Mouse (Mus musculus) midbrain, embryonic 12.5 days (tissue): ENCODE results near the gene Psmg3. TPM values are rescaled to one million over a fixed set of nuclear protein-coding genes. Genes with fewer than 3 reads are reported as not detected.
A peak's percentile ranks its signal among the peaks of the same experiment; 100 is the strongest.

Source experiments
- ATAC-seq: fragments of 200-750 bp; cut with Nextera tagmentation; 2 replicates; pipeline ENCODE4 v1.8.0; 2017; ENCODE audit warnings: low read depth, moderate TSS enrichment, moderate library complexity; ENCODE audit not compliant: low FRiP score
- H3K27ac ChIP-seq: fragments of 300-500 bp; sonication (generic); replicated peaks from 2 replicates; pipeline ENCODE4 v1.5.1; 2016; ENCODE audit warnings: mild to moderate bottlenecking
- H3K27me3 ChIP-seq: fragments of 300-500 bp; sonication (generic); 2 replicates; pipeline ENCODE4 v1.6.1; 2016; ENCODE audit warnings: mild to moderate bottlenecking
- H3K36me3 ChIP-seq: fragments of 300-500 bp; sonication (generic); 2 replicates; pipeline ENCODE4 v1.6.1; 2016
- H3K4me1 ChIP-seq: fragments of 300-500 bp; sonication (generic); 2 replicates; pipeline ENCODE4 v1.6.1; 2016
- H3K4me2 ChIP-seq: fragments of 300-500 bp; sonication (generic); replicated peaks from 2 replicates; pipeline ENCODE4 v1.6.1; 2016; ENCODE audit warnings: mild to moderate bottlenecking, moderate library complexity
- H3K4me3 ChIP-seq: fragments of 300-500 bp; sonication (generic); 2 replicates; pipeline ENCODE4 v1.5.1; 2016; ENCODE audit warnings: mild to moderate bottlenecking
- H3K9ac ChIP-seq: fragments of 300-500 bp; sonication (generic); replicated peaks from 2 replicates; pipeline ENCODE4 v1.6.1; 2016; ENCODE audit warnings: mild to moderate bottlenecking, moderate library complexity
- H3K9me3 ChIP-seq: fragments of 300-500 bp; sonication (generic); 2 replicates; pipeline ENCODE4 v1.6.1; 2016; ENCODE audit warnings: mild to moderate bottlenecking
- WGBS: fragments of 180-500 bp; shearing (Covaris S2); methylation state at CpG from one replicate; pipeline ENCODE4 v1.1.7; 2016; 5-methylcytosine and 5-hydroxymethylcytosine counted together
- polyA plus RNA-seq: library from polyadenylated mRNA; unstranded; fragments of >200 nt; fragmentation: Nextera tagmentation; extraction: Ambion mirVana; gene quantifications from 2 replicates; pipeline ENCODE4 v1.2.1, GENCODE M21; 2016

Psmg3 gene
- polyA plus RNA-seq, 1 experiment from 2014 or later = 70.5 TPM

DNA sequence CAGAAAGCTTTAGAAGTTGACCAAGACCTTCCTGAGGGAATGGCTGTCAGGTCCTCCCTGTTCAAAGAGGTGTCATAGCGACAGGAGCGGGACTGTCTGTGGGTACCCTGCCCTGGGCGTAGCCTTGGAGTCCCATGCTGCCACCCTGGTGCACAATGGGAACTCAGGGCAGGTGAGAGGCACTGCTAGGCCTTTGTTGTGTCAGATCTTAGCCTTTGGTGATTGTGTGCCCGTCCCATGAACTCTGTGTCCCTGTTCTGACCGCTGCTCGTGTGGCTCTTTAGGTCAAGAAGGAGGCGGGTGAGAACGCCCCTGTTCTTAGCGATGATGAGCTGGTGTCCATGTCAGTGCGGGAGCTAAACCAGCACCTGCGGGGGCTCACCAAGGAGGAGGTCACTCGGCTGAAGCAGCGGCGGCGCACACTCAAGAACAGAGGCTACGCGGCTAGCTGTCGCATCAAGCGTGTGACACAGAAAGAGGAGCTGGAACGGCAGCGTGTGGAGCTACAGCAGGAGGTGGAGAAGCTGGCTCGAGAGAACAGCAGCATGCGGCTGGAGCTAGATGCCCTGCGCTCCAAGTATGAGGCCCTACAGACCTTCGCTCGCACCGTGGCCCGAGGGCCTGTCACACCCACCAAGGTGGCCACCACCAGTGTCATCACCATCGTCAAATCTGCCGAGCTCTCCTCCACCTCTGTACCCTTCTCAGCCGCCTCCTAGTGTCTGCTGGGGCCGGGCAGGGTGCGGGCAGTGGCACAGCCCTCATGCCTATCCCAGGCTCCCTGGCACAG is 26.7 kb downstream of the Psmg3 start:
- Histone ChIP-seq H3K27ac (no peak overlapping the region), H3K9ac (no peak overlapping the region), H3K36me3 (peaks cover 30% of the 10 kb centered on the region), H3K9me3 (no peaks in the 10 kb centered on the region), H3K4me3 (no peak overlapping the region), H3K4me1 (peaks cover 56% of the 10 kb centered on the region), H3K4me2 (no peak overlapping the region), H3K27me3 (peaks cover 25% of the 10 kb centered on the region)
- no peak for ATAC-seq
- 92% methylated on average over 33 of the region's 33 CpGs for WGBS

DNA sequence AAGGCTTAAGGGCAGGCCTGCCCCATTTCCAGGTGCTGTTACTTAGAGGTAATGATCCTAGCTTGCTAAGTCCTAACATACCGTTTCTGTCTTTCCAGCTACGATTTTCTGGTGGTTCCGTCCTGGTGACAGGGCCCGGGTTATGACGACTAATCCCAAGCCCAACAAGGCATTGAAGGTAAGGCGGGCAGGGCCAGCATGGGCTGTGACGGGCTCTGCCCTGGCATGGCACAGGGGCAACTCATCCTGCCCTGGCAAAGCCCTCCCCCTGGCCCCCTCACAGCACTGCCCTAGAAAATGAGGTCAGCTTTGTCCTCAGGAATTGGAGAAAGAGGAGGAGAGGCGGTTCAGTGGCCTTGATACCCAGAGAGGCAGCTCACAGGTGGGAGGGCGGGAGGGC is 27.6 kb downstream of the Psmg3 start:
- Histone ChIP-seq H3K9ac (no peak overlapping the region), H3K27ac (peak overlapping the region; percentile 32; the same call in 1 of the 2 replicates), H3K36me3 (peaks cover 30% of the 10 kb centered on the region), H3K4me1 (peaks cover 53% of the 10 kb centered on the region), H3K4me3 (no peak overlapping the region), H3K9me3 (no peaks in the 10 kb centered on the region), H3K4me2 (peak overlapping the region; percentile 56), H3K27me3 (peaks cover 32% of the 10 kb centered on the region)
- 93% methylated on average over 9 of the region's 9 CpGs for WGBS
- ATAC-seq = no peak

DNA sequence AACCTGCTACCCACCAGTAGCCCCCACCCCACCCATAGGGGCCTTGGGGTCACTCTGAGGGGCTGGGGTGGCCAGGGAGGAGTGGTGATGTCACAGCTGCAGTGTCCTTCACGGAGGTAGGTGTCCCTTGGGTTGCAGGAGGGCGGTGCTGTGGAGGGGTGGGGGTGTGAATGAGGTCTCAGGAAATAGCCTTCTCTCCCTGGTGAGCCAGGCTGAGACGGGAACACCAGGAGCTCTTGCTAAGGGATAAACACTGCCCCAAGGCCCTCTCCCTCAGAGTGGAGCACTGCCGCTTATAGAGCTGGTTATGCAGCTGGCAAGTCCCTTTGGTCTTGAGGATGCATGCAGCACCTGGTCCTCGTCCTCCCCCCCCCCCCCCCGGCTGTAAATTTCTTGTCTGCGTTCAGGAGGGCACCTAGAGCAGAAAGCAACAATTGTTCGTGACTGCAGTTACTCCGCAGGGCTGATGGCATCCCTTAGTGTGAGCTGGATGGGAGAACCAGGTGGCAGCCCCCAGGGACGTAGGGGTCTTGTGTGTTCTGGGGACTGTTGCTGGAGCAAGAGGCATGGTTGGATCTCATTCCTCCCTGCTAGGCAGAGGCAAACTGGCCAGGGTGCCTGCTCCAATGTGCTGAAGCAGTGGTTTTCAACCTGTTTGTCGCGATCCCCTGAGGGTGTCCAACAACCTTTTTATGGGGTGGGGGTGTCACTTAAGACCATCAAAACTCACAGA is 28.4 kb downstream of the Psmg3 start:
- peaks cover 39% of the 10 kb centered on the region for H3K27me3 ChIP-seq
- no peak for ATAC-seq

DNA sequence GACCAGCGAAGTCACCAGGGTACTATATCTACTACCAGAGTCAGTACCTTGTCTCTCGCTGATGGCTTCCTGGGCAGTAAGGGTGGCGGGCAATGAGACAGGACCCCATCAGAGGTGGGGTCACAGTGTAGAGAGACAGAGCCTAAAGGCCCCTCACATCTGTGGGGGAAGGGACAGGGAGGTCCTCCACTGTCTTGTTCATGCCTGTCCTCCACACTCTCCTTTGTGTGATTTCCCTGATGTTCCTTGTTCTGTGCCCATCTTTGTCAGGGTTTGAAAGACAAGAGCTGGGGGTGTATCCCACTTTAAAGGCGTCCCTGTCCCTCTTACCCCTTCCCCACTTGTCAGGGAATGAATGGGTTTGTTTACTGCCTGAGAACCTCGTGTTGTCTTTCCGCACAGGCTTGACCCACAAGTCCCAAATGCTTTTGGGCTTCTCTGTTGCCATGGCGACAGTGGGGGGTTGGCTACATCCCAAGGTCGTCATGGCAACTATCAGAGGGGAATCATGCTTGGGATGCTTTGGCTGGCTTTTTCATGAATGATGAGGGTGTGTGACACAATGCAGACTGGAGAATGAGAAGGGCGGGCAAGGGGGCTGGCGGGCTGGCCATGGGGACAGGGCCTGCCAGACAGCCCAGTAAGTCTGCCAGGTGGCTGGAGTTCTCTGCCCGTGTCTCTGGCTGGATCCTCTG is 29.1 kb downstream of the Psmg3 start:
- peak; percentile 92 for ATAC-seq
- Histone ChIP-seq H3K36me3 (peaks cover 30% of the 10 kb centered on the region), H3K4me3 (peak overlapping the region; percentile 33), H3K27me3 (peaks cover 43% of the 10 kb centered on the region), H3K27ac (peak overlapping the region; percentile 92), H3K4me1 (peaks cover 52% of the 10 kb centered on the region), H3K9ac (peak overlapping the region; percentile 45), H3K4me2 (peak overlapping the region; percentile 56), H3K9me3 (no peaks in the 10 kb centered on the region)
- WGBS = 16% methylated on average over 11 of the region's 11 CpGs

More for the DNA sequence above, 28.4 kb downstream of the Psmg3 start:
- Histone ChIP-seq H3K4me2 (peak overlapping the region; percentile 56), H3K9me3 (no peaks in the 10 kb centered on the region), H3K27ac (peak overlapping the region; percentile 92), H3K36me3 (peaks cover 30% of the 10 kb centered on the region), H3K9ac (peak overlapping the region; percentile 45), H3K4me3 (peak overlapping the region; percentile 33), H3K4me1 (peaks cover 49% of the 10 kb centered on the region)
- WGBS = 37% methylated on average over 12 of the region's 12 CpGs

DNA sequence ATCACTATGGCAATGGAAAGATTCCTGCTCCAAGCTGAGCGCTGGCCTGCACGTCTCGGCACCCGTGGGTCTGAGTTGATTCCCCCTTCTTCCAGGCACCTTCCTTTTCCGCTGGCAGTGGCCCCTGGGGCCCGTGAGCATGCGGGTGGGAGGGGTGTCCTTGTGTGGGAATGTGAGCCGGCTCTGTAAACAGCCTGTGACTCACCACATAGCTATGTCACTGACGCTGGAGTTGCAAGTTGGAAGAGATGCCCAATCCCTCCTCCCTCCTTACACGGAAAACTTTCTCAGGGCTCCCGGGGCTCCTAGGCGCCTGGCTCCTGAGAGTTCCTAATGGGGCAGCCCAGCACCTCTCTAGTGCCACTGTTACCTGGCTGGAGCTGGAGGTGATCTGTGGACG is 29.8 kb downstream of the Psmg3 start:
- 29% methylated on average over 13 of the region's 13 CpGs for WGBS
- Histone ChIP-seq H3K27ac (peak overlapping the region; percentile 92), H3K4me3 (no peak overlapping the region), H3K4me2 (peak overlapping the region; percentile 56), H3K36me3 (peaks cover 28% of the 10 kb centered on the region), H3K4me1 (peaks cover 59% of the 10 kb centered on the region), H3K9ac (no peak overlapping the region; the same call in 1 of the 2 replicates), H3K9me3 (no peaks in the 10 kb centered on the region), H3K27me3 (peaks cover 49% of the 10 kb centered on the region)
- 0 out of 2 replicates have a peak, but pooled peaks have one; percentile 3 for ATAC-seq

DNA sequence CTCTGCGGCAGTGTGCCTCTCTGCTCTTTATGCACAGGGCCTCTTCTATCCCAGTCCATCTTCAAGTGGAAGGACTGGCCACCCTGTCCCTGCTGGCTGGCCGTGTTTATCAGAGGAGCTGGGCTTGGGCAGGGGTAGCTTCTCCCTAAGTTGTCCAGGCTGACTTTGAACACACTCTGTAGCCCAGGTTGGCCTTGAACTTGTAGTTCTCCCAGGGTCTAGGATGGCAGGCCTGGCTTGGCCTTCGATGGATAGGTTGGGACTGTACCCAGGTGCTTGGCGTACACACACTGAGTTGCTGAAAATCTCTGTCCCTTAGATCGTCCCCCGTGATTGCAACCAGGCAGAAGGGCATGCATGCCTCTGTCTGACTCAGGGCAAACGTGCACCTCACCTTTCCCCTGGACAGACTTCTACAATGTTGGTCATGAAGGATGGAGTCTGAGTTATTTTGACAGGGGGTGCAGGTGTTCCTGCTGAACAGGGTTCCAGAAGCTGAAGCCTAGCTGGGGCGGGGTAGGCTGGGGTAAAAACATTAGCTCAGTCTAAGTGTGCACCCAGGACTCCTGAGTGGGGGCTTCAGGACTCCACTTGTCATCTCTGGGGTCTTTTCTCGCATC is 30.6 kb downstream of the Psmg3 start:
- WGBS = 82% methylated on average over 9 of the region's 9 CpGs
- H3K27me3 ChIP-seq = peaks cover 49% of the 10 kb centered on the region
- ATAC-seq = no peak
- H3K9ac ChIP-seq = no peak overlapping the region
- H3K9me3 ChIP-seq = no peaks in the 10 kb centered on the region
- H3K4me3 ChIP-seq = no peak overlapping the region
- peak overlapping the region; percentile 92; the same call in 1 of the 2 replicates for H3K27ac ChIP-seq
- no peak overlapping the region for H3K4me2 ChIP-seq
- peaks cover 64% of the 10 kb centered on the region for H3K4me1 ChIP-seq
- H3K36me3 ChIP-seq = peaks cover 21% of the 10 kb centered on the region

DNA sequence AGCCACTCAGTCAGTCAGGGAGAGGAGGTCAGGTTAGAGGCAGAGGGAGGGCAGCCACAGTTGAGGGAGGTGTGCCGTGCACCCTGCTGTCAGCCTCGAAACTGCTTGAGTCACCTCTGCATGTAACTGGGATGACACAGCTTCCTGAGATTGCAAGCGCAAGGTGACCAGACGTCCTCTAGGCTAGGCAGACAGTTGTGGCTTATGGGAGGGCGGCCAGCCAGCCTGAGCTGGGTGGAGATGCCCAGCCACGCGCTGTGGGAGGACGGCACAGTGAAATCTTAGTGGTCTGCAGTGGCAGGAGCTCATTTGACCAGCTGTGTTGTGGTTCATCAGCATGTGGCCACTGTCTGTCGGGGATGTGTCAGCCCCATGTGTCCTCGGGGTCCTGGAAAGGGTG is 31.7 kb downstream of the Psmg3 start:
- Histone ChIP-seq H3K36me3 (peaks cover 9% of the 10 kb centered on the region), H3K27ac (no peak overlapping the region), H3K9me3 (no peaks in the 10 kb centered on the region), H3K4me3 (no peak overlapping the region), H3K9ac (no peak overlapping the region), H3K4me1 (peaks cover 68% of the 10 kb centered on the region), H3K4me2 (no peak overlapping the region), H3K27me3 (peaks cover 42% of the 10 kb centered on the region)
- ATAC-seq = no peak
- 64% methylated on average over 10 of the region's 10 CpGs for WGBS

DNA sequence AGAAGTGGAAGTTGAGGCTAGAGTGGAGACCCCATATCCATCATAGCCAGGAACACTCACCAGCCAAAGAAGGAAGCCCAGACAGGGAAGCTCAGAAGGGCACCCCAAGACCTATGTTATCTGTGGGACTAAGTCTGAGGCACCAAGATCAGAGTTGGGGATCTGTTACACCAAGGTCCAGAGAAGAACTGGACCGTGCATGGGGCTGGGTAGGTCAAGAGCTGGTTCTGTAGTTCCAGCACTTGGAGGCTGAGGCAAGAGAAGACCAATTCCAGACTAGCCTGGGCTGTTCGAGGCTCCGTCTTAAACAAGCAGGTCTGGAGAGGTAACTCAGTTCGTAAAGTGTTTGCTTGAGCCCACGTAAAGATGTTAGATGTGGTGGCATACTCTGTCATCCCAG is 32.5 kb downstream of the Psmg3 start:
- 87% methylated on average over 5 of the region's 5 CpGs for WGBS
- peaks cover 61% of the 10 kb centered on the region for H3K4me1 ChIP-seq
- no peak for ATAC-seq

DNA sequence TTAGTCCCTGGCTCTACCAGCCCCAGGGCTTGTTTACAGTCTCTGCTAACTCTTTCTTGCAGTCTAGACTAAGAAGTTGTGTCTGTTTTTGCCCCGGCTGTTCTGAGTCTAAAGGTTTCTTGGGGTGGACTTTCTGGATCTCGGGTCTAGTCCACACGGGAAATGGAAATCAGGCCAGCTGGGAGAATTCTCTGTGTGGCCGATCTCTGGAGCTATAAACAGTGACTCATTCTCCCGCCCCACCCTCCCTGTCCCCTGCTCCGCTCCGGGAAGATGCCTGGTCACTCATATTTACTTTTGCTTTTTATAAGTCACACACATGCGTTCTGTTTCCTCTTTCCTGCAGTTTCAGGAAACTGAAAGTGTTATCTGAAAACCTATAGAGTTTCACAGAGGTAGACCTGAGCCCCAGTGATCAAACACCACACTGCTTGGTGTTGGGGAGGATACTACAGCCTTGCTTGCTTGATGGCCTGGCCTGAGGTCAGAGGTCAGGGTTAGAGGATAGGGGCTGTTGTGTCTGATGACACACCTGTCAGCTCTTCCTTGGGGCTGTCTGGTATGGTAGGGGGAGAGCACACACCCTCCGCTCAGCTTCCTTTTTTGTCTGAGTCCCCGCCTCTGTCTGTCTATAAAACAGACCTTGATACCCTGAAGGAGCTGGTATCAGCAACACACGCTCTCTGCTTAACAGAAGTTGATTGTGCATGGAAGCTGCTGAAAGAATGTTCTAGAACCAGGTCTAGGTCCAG is 33.2 kb downstream of the Psmg3 start:
- H3K27me3 ChIP-seq = peaks cover 42% of the 10 kb centered on the region
- H3K4me3 ChIP-seq = no peak overlapping the region
- H3K9me3 ChIP-seq = no peaks in the 10 kb centered on the region
- no peak overlapping the region for H3K4me2 ChIP-seq
- H3K9ac ChIP-seq = 0 out of 2 replicates have a peak overlapping the region, but pooled peaks have one; percentile 11
- H3K36me3 ChIP-seq = no peaks in the 10 kb centered on the region
- ATAC-seq = no peak
- 80% methylated on average over 11 of the region's 11 CpGs for WGBS
- H3K27ac ChIP-seq = no peak overlapping the region
- peaks cover 54% of the 10 kb centered on the region for H3K4me1 ChIP-seq

More for the DNA sequence above, 32.5 kb downstream of the Psmg3 start:
- H3K9me3 ChIP-seq = no peaks in the 10 kb centered on the region
- no peak overlapping the region for H3K4me2 ChIP-seq
- H3K4me3 ChIP-seq = no peak overlapping the region
- H3K36me3 ChIP-seq = peaks cover 1% of the 10 kb centered on the region; the same call in 1 of the 2 replicates
- H3K27ac ChIP-seq = no peak overlapping the region
- no peak overlapping the region for H3K9ac ChIP-seq
- peaks cover 42% of the 10 kb centered on the region for H3K27me3 ChIP-seq

DNA sequence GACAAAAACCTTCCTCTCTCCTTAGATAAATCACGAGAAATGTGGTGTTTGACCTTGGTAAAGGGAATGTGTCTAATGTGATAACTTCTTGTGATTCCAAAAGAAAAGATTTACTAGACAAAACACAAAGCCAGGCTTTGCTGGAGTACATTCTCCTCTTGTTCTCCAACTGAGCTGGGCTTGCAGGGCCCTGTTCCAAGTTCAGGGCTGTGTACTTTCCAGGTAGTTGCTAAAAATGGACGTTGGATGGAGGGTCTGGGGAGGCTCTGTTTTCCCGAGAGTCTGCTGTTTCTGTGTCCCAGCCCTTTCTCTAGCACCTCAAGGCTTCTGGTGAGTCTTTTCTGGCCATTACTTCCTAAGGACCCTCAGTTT is 33.7 kb downstream of the Psmg3 start:
- no peak overlapping the region for H3K4me2 ChIP-seq
- peaks cover 49% of the 10 kb centered on the region for H3K4me1 ChIP-seq
- no peak for ATAC-seq
- H3K36me3 ChIP-seq = no peaks in the 10 kb centered on the region
- H3K9ac ChIP-seq = no peak overlapping the region
- H3K27me3 ChIP-seq = peaks cover 42% of the 10 kb centered on the region
- no peaks in the 10 kb centered on the region for H3K9me3 ChIP-seq
- WGBS = 67% methylated on average over 3 of the region's 3 CpGs
- H3K27ac ChIP-seq = no peak overlapping the region
- H3K4me3 ChIP-seq = no peak overlapping the region

DNA sequence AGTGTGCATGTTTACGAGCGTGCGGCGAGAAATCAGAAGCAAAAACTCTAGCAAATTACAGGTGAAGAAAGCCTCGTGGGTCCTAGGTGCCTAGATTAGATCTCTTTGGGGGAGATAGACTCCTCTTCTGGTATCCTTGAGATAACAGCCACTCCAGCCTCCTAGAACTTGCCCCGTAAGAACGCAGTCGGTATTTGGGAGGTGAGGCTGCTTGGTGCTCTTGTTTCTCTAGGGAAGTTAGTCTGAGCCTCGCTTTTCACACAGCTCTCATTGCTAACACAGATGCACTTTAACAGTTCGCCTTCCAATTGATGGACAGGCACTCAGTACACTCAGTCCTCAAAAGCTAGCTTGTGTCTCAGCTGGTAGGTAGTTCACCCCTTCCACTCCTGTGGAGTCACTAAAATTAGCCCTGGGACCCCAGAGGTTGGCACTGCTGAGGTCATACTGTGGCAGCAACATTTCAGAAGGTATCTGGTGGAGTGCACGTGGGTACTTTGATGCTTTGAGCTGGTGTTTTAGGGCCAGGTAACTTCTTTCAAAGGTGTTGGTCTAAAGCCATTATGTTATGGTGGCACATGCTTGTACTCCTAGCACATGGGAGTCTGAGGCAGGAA is 34.4 kb downstream of the Psmg3 start:
- peak overlapping the region; percentile 92 for H3K4me2 ChIP-seq
- peak overlapping the region; percentile 68 for H3K9ac ChIP-seq
- H3K27me3 ChIP-seq = peaks cover 42% of the 10 kb centered on the region
- WGBS = 22% methylated on average over 11 of the region's 11 CpGs
- H3K36me3 ChIP-seq = no peaks in the 10 kb centered on the region
- H3K4me3 ChIP-seq = peak overlapping the region; percentile 79
- peaks cover 42% of the 10 kb centered on the region for H3K4me1 ChIP-seq
- H3K27ac ChIP-seq = no peak overlapping the region
- no peaks in the 10 kb centered on the region for H3K9me3 ChIP-seq
- ATAC-seq = no peak
